Mouse (Mus musculus) liver, embryonic 11.5 days (tissue): ENCODE measurements around the gene Tmem45a. TPM values are rescaled to one million over a fixed set of nuclear protein-coding genes. Genes with fewer than 3 reads are reported as not detected.

Experiments used
- ATAC-seq: fragments of 200-750 bp; cut with Nextera tagmentation; replicated peaks from 2 replicates; pipeline ENCODE4 v1.8.0; 2017; ENCODE audit warnings: moderate number of reproducible peaks, mild to moderate bottlenecking, moderate TSS enrichment, moderate library complexity; ENCODE audit not compliant: low FRiP score
- DNase-seq: peaks from one replicate; pipeline ENCODE4 v3.0.0-alpha.2; 2017; ENCODE audit warnings: low spot score
- H3K27ac ChIP-seq: fragments of 300-500 bp; sonication (generic); 2 replicates; pipeline ENCODE4 v1.5.1; 2014; ENCODE audit warnings: mild to moderate bottlenecking, low read depth, low read length, control low read depth
- H3K27me3 ChIP-seq: fragments of 300-500 bp; sonication (generic); replicated peaks from 2 replicates; pipeline ENCODE4 v1.6.1; 2014; ENCODE audit warnings: low read length, mixed read lengths; ENCODE audit not compliant: control insufficient read depth, insufficient read depth
- H3K36me3 ChIP-seq: fragments of 300-500 bp; sonication (generic); 2 replicates; pipeline ENCODE4 v1.6.1; 2014; ENCODE audit warnings: mild to moderate bottlenecking, low read length, moderate library complexity, mixed read lengths; ENCODE audit not compliant: control insufficient read depth, insufficient read depth
- H3K4me1 ChIP-seq: fragments of 300-500 bp; sonication (generic); replicated peaks from 2 replicates; pipeline ENCODE4 v1.6.1; 2014; ENCODE audit warnings: low read length, mixed read lengths; ENCODE audit not compliant: control insufficient read depth, insufficient read depth
- H3K4me2 ChIP-seq: fragments of 300-500 bp; sonication (generic); 2 replicates; pipeline ENCODE4 v1.6.1; 2014; ENCODE audit warnings: mild to moderate bottlenecking, control low read depth, moderate library complexity
- H3K4me3 ChIP-seq: fragments of 300-500 bp; sonication (generic); 2 replicates; pipeline ENCODE4 v1.5.1; 2014; ENCODE audit warnings: low read depth, low read length, control low read depth
- H3K9ac ChIP-seq: fragments of 300-500 bp; sonication (generic); 2 replicates; pipeline ENCODE4 v1.6.1; 2014; ENCODE audit warnings: low read depth, low read length, control low read depth
- H3K9me3 ChIP-seq: fragments of 300-500 bp; sonication (generic); 2 replicates; pipeline ENCODE4 v1.6.1; 2016; ENCODE audit warnings: low read length, inconsistent platforms, mixed read lengths; ENCODE audit not compliant: control insufficient read depth
- WGBS: fragments of 180-500 bp; shearing (Covaris S2); extraction: QIAGEN DNeasy Blood & Tissue Kit; methylation state at CpG from one replicate; pipeline ENCODE4 v1.1.7; 2014; 5-methylcytosine and 5-hydroxymethylcytosine counted together
- polyA plus RNA-seq: library from polyadenylated mRNA; unstranded; fragments of >200 nt; fragmentation: Nextera tagmentation; extraction: Ambion mirVana; gene quantifications from 2 replicates; pipeline ENCODE4 v1.2.1, GENCODE M21; 2014

The Tmem45a gene
- polyA plus RNA-seq, 1 experiment from 2014 or later = 6.5 TPM

DNA sequence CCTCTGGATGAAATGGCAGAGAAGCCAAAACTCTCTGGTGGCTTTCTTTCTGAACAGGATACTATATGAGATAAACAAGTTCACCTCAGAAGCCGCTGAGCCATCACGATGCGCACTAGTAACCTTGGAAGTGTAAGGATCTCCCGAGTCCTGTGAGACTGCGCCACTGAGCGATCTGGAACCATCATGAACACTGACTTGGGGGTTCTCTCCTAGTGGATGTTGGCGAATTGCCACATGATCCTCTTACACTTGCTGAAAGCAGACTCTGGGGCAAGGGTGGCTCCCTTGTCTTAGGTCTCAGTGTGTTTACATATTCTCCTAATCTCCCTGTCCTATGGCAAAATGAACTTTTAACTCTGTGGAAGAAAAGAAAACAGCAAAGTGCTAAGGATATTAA, 85.0 kb downstream of the Tmem45a start:
- no peaks in the 10 kb centered on the region for H3K9me3 ChIP-seq
- H3K27ac ChIP-seq = peak overlapping the region; percentile 81
- no peak for ATAC-seq
- H3K4me2 ChIP-seq = peak overlapping the region; percentile 35
- H3K27me3 ChIP-seq = no peaks in the 10 kb centered on the region
- no peak for DNase-seq
- WGBS = 84% methylated on average over 7 of the region's 7 CpGs
- no peak overlapping the region for H3K4me3 ChIP-seq
- H3K4me1 ChIP-seq = peaks cover 14% of the 10 kb centered on the region
- no peaks in the 10 kb centered on the region for H3K36me3 ChIP-seq
- no peak overlapping the region for H3K9ac ChIP-seq

DNA sequence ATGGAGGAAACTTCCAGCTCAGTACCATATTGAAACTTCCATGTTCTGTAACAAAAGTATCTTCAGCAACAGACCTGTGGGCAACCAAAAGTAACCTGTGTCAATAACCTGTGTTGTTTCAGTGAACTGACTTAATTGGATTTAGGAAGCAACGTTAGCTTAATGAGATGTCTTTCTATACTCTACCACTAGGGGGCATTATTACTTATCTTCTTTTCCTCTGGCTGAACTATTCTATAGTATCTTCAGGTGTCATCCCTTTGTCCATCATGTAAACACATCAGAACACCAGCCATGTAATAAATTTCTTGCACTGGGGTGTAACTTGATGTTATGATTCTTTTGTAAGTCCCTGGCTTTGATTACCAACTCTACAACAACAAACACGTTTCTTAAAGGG, 85.5 kb downstream of the Tmem45a start:
- Histone ChIP-seq H3K9me3 (no peaks in the 10 kb centered on the region), H3K4me3 (no peak overlapping the region), H3K36me3 (no peaks in the 10 kb centered on the region), H3K4me2 (no peak overlapping the region), H3K27me3 (no peaks in the 10 kb centered on the region), H3K4me1 (peaks cover 14% of the 10 kb centered on the region), H3K9ac (no peak overlapping the region), H3K27ac (peak overlapping the region; percentile 81; the same call in 1 of the 2 replicates)
- ATAC-seq (no peak), DNase-seq (no peak)
- WGBS = 42% methylated on average over 2 of the region's 2 CpGs

DNA sequence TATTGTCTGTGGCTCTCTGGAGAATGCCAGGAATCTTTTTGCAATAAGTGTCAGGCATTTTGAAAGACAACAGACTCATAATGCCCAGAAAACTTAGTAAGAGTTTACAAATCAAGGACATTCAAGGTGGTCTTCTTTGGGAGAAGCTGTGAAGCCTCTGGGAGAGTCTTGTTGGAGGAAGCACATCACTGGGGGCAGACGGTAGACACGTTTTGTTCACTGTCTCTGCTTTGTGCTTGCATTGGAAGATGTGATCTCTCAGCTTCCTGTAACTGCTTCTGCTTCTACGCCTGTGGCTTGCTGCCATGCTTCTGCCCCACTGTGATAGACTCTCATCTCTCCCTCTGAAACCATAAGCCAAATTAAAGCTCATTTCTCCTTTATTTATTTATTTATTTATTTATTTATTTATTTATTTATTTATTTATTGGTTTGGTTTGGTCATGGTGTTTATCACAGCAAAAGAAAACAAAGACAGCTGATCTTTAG, 86.4 kb downstream of the Tmem45a start:
- no peak for DNase-seq
- ATAC-seq = no peak
- Histone ChIP-seq H3K4me1 (peaks cover 14% of the 10 kb centered on the region), H3K36me3 (no peaks in the 10 kb centered on the region), H3K27me3 (no peaks in the 10 kb centered on the region), H3K27ac (no peak overlapping the region), H3K9ac (no peak overlapping the region), H3K4me2 (no peak overlapping the region), H3K4me3 (no peak overlapping the region), H3K9me3 (no peaks in the 10 kb centered on the region)
- WGBS = 60% methylated on average over 3 of the region's 3 CpGs

DNA sequence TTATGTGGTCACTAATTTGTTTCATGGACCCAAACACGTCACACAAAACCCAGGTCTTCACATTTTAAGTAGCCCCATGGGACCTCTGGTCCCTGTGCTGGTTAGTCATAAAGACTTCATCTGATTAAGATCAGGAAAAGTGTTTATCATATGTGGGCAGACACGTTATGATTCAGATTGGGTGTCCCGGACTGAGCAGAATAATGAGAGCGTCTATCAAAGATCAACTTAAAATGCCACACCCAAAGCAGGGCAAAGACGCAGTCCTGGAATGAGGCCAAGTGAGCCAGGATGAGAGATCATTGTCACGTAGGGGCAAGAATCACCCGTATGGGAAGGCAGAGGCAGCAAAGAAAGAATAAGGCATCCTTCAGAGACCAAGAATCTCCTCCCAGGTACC, 87.1 kb downstream of the Tmem45a start:
- ATAC-seq = no peak
- H3K27me3 ChIP-seq = no peaks in the 10 kb centered on the region

DNA sequence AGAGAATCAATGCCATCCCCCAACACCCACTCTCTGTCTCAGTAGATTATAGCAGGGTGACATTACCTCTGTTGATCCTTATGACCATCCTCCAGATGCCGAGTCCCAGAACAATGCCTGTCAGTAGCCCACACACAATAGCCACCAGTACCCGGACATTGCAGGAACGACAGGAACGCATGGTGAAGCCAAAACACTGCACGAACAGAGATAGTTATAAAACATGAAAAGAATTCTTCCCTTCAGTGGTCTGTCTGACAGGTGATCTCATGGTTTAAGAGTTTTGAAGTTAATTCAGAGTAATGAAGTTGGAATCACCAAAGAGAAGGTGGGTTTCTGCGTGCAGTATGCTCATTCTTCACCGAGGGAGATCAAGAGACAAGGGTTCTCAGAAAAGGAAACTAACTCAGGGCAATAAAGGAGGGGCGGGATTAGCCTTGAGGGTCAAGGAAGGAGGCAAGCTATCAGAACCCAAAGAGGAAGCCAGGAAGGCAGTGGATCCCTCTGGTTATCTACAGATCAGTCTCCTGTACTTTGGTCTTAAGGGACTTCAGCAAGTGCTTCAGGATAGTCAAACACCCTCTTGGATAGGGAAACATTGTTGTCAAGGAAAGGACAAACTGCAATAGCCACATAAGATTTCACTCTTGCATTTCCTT, 90.4 kb downstream of the Tmem45a start, which contains the start of gene Adgrg7:
Gene Adgrg7, minus strand, starts transcription at position 375 of the 659 bp plus-strand sequence.
- DNase-seq (no peak), ATAC-seq (no peak)
- Histone ChIP-seq H3K9me3 (no peaks in the 10 kb centered on the region), H3K4me1 (peaks cover under 1% of the 10 kb centered on the region), H3K4me2 (no peak within 1 kb of the TSS), H3K27ac (no peak within 1 kb of the TSS), H3K9ac (no peak within 1 kb of the TSS), H3K27me3 (no peaks in the 10 kb centered on the region), H3K36me3 (no peaks in the 10 kb centered on the region), H3K4me3 (no peak within 1 kb of the TSS)
- 58% methylated on average over 8 of the region's 8 CpGs for WGBS

More for the DNA sequence above, 87.1 kb downstream of the Tmem45a start:
- Histone ChIP-seq H3K9ac (no peak overlapping the region; the same call in 1 of the 2 replicates), H3K4me1 (peaks cover 14% of the 10 kb centered on the region), H3K9me3 (no peaks in the 10 kb centered on the region), H3K4me2 (no peak overlapping the region), H3K27ac (no peak overlapping the region), H3K36me3 (no peaks in the 10 kb centered on the region), H3K4me3 (no peak overlapping the region)
- DNase-seq = no peak
- WGBS = 59% methylated on average over 7 of the region's 7 CpGs

DNA sequence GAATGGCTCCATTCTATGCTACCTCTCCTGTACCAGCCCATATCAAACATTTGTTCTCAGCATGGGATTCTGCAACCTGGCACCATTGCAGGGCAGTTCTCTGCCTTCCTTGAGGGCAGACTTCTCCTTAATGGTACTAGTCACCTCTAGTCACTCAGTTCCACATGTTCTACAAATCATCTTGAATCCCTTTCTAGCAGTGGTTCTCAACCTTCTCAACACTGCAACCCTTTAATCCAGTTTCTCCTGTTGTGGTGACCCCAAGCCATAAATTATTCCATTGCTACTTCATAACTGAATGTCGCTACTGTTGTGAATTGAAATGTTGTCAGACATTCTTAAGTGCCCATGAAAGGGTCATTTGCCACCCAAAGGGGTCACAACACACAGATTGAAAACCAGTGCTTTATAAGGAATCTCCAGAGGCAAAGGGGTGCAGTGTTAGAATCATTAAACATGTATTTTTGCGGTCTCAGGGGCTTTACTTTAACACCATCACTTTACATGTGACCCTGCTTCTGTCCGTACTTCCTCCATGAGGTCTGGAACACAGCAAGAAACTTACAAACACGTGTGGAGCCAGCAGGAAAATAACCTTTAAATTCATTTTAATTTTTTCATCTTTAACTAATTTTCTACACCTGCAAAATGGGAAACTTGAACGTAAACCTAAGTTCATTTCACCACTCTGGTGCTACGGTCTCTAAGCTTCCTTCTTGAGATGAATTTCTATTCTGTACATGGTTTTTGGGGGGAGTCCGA, 91.4 kb downstream of the Tmem45a start:
- ATAC-seq (no peak), DNase-seq (no peak)
- H3K9me3 ChIP-seq = no peaks in the 10 kb centered on the region
- no peaks in the 10 kb centered on the region for H3K36me3 ChIP-seq
- H3K4me1 ChIP-seq = no peaks in the 10 kb centered on the region; the same call in 1 of the 2 replicates
- H3K27me3 ChIP-seq = no peaks in the 10 kb centered on the region
- no peak overlapping the region for H3K4me2 ChIP-seq
- no peak overlapping the region for H3K9ac ChIP-seq
- no peak overlapping the region for H3K27ac ChIP-seq
- H3K4me3 ChIP-seq = no peak overlapping the region
- WGBS = 82% methylated on average over 7 of the region's 7 CpGs

DNA sequence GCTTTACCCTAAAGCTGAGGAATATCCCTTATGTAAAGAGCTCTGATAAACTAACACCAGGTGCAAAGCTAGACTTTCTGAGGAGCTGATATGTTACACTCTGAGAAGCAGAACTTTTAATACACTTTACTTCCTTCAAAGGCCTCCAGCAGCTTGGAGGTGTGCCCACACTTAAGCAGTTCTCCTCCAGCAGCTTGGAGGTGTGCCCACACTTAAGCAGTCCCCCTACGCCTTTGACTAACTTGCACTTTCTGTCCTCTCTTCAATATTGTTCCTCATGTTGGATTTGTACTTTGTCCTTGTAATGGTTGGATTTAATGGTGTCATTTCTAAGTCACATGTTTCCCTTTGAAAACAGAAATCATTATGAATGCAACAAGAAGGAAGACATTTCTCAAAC, 92.2 kb downstream of the Tmem45a start:
- no peak overlapping the region for H3K27ac ChIP-seq
- no peaks in the 10 kb centered on the region; the same call in 1 of the 2 replicates for H3K4me1 ChIP-seq
- ATAC-seq (no peak), DNase-seq (no peak)
- no peaks in the 10 kb centered on the region for H3K9me3 ChIP-seq
- WGBS = 88% methylated on average over 1 of the region's 1 CpGs
- no peaks in the 10 kb centered on the region for H3K36me3 ChIP-seq
- no peak overlapping the region for H3K4me2 ChIP-seq
- no peaks in the 10 kb centered on the region for H3K27me3 ChIP-seq
- no peak overlapping the region for H3K9ac ChIP-seq
- no peak overlapping the region for H3K4me3 ChIP-seq

DNA sequence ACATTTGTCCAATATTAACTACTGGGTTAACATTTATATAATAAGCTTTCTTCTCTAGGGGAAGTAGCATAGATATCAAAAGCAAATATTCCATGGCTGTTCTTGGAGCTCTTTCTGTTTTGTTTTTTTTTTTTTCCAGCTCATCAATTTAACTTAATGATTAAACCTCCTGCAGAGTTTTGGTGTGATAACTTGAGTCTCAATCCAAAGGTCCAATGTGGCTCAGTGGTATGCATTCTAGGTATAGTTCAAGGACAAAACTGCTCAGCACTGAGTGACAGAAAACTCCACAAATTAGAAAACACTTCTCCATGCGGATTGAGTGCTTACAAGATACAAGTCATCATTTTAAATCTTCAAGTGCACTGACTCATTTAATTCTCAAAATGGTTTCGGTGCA, 100.0 kb downstream of the Tmem45a start:
- no peak overlapping the region for H3K4me3 ChIP-seq
- H3K9ac ChIP-seq = no peak overlapping the region
- H3K27me3 ChIP-seq = no peaks in the 10 kb centered on the region
- H3K27ac ChIP-seq = no peak overlapping the region
- no peak for DNase-seq
- no peak for ATAC-seq
- H3K4me1 ChIP-seq = no peaks in the 10 kb centered on the region
- H3K4me2 ChIP-seq = no peak overlapping the region
- WGBS = 79% methylated on average over 2 of the region's 2 CpGs
- H3K36me3 ChIP-seq = no peaks in the 10 kb centered on the region
- H3K9me3 ChIP-seq = no peaks in the 10 kb centered on the region
